Mouse (Mus musculus): ENCODE results near the gene Eef1akmt3. TPM values are rescaled to one million over a fixed set of nuclear protein-coding genes. Genes with fewer than 3 reads are reported as not detected.

Eef1akmt3 gene
- polyA plus RNA-seq, 1 experiment from 2014 or later, result 1.2 TPM

DNA sequence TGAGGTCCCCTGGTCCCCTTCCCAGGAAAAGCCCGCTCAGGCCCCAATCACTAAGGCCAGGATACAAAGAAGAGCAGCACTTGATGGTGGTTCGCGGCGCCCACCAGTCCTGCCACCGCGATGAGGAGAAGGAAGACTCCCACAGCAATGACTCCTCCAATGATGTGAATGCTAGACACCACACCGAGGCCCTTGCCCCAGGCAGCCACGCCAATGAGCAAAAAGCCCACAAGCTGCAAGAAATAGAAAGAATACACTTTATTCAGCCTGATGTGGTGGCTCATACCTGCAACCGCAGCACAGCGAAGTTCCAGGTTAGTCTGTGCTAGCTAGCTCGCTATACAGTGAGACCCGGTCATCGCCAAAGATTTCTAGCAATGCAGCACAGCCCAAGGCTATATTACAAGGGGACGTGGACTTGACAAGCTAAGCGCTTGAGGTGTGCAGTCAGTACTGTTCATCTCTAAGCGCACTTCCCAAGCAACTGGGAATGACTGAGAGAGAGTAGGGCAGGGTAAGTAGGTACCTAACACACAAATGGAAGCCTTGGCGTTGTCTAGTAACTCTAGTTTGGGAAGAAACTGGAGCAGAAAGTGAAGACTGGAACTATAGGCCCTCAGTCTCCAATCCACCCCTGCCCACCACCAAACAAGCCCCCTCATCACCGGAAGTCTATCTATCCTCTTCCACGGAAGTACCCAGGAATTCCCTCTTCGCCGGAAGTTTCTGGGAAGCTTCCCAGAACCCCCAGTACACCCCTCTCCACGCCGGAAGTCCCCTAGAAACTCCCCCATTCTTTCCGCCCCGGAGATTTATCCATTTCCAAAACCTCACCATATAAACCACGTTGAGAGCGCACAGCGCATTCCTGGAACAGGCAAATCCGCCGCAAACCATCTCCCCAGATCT is 28.2 kb upstream of the Eef1akmt3 start:
- Histone ChIP-seq H3K36me3 (ENCODE audit: control insufficient read depth, insufficient read depth, low read length) (peaks cover 13% of the 10 kb centered on the region), H3K4me1 (replicated peaks; ENCODE audit: control insufficient read depth, insufficient read depth) (0 out of 2 replicates have a peak, but pooled peaks cover 2% of the 10 kb centered on the region), H3K4me2 (replicated peaks; ENCODE audit: low read depth) (peak overlapping the region; percentile 84), H3K9me3 (ENCODE audit: control insufficient read depth, low read length) (no peaks in the 10 kb centered on the region), H3K27me3 (ENCODE audit: control insufficient read depth, insufficient read depth, low read length) (no peaks in the 10 kb centered on the region), H3K9ac (ENCODE audit: low read length) (peak overlapping the region; percentile 78), H3K27ac (replicated peaks) (peak overlapping the region; percentile 88), H3K4me3 (ENCODE audit: low read depth, low read length) (peak overlapping the region; percentile 62)
- TF ChIP-seq CTCF (IDR thresholded peaks at IDR 0.05; ENCODE audit: low read depth), result no peak
- no peak for TF ChIP-seq EP300 (optimal IDR thresholded peaks at IDR 0.05)
- WGBS, result 7% methylated on average over 30 of the region's 30 CpGs
- ATAC-seq (ENCODE audit: low FRiP score, low TSS enrichment) (peak; percentile 25), DNase-seq (ENCODE audit: low spot score) (no peak)

DNA sequence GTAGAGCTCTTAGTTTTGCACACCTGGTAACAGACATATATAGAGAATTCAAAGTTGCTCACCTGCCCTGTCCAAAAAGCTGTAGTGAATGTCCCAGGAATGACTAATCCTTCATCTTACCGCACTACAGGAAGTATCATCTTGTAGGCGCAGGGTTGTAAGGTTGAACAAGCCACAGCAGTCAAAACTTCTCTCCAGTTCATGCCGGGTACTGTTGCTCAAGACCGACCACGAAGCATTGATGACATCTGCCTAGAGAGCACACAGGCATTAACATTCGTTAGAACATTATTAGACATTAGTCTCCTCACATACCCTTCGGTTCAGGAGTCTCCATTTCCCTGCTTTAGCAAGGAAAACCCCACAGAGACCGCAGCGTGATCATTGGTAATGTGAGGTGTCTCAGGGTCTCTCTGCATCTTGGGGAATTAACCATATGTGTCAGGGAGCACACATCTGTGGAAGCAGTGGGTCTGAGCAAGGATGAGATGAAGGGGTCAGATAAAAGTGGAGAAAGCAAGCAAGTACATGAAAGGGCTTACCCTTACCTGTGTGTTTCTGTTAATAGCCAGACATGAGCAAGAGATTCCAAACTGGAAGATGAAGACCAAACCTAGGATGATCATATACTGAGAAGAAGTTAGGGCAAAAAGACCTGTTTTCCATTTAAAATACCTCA is 27.2 kb upstream of the Eef1akmt3 start:
- 63% methylated on average over 9 of the region's 9 CpGs for WGBS
- Histone ChIP-seq H3K27ac (replicated peaks) (no peak overlapping the region), H3K4me3 (ENCODE audit: low read depth, low read length) (no peak overlapping the region), H3K4me1 (replicated peaks; ENCODE audit: control insufficient read depth, insufficient read depth) (0 out of 2 replicates have a peak, but pooled peaks cover 2% of the 10 kb centered on the region), H3K9ac (ENCODE audit: low read length) (no peak overlapping the region; the same call in 1 of the 2 replicates), H3K27me3 (ENCODE audit: control insufficient read depth, insufficient read depth, low read length) (no peaks in the 10 kb centered on the region), H3K36me3 (ENCODE audit: control insufficient read depth, insufficient read depth, low read length) (peaks cover 13% of the 10 kb centered on the region), H3K9me3 (ENCODE audit: control insufficient read depth, low read length) (no peaks in the 10 kb centered on the region), H3K4me2 (replicated peaks; ENCODE audit: low read depth) (no peak overlapping the region; the same call in 1 of the 2 replicates)
- DNase-seq (ENCODE audit: low spot score) (no peak), ATAC-seq (ENCODE audit: low FRiP score, low TSS enrichment) (no peak)
- TF ChIP-seq EP300 (optimal IDR thresholded peaks at IDR 0.05), result no peak
- no peak for TF ChIP-seq CTCF (IDR thresholded peaks at IDR 0.05; ENCODE audit: low read depth)

DNA sequence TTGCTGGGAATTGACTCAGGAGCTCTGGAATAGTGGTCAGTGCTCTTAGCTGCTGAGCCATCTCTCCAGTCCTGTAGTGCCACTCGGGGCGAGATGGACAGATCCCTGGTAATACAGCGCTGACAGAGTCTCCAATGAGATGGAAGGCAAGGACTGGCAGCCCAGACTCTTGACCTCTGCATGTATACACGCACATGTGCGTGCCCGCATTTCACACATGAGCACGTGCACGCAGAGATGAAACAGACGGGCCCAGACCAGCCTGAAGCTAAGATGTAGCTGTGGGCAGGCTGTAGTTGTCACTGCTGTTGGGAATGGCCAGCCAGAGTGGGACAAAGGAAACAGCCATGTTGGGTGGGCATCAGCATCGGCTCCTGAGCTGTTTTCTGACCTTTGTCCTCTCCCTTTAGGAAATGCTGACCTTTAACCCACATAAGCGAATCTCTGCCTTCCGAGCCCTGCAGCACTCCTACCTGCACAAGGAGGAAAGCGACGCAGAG is 25.3 kb upstream of the Eef1akmt3 start:
- TF ChIP-seq EP300 (optimal IDR thresholded peaks at IDR 0.05) (no peak), CTCF (IDR thresholded peaks at IDR 0.05; ENCODE audit: low read depth) (no peak)
- Histone ChIP-seq H3K27me3 (ENCODE audit: control insufficient read depth, insufficient read depth, low read length) (no peaks in the 10 kb centered on the region), H3K4me1 (replicated peaks; ENCODE audit: control insufficient read depth, insufficient read depth) (0 out of 2 replicates have a peak, but pooled peaks cover 4% of the 10 kb centered on the region), H3K9me3 (ENCODE audit: control insufficient read depth, low read length) (no peaks in the 10 kb centered on the region), H3K4me3 (ENCODE audit: low read depth, low read length) (no peak overlapping the region), H3K27ac (replicated peaks) (no peak overlapping the region), H3K9ac (ENCODE audit: low read length) (no peak overlapping the region), H3K4me2 (replicated peaks; ENCODE audit: low read depth) (no peak overlapping the region), H3K36me3 (ENCODE audit: control insufficient read depth, insufficient read depth, low read length) (peaks cover 13% of the 10 kb centered on the region)
- DNase-seq (ENCODE audit: low spot score) (no peak), ATAC-seq (ENCODE audit: low FRiP score, low TSS enrichment) (no peak)
- 86% methylated on average over 14 of the region's 14 CpGs for WGBS

DNA sequence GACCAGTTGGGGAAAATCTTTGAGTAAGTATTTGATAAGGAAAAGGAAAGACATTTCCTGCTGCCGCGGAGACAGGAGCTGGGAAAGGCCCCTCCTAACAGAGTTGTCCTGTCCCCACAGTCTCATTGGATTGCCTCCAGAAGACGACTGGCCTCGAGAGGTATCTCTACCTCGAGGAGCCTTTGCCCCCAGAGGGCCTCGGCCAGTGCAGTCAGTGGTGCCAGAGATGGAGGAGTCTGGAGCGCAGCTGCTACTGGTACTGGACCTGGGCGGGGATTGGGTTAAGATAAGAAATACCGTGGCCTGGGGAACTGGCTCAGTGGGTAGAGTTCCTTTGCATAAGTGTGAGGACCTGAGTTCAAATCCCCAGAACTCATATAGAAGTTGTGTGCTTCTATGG is 24.7 kb upstream of the Eef1akmt3 start:
- Histone ChIP-seq H3K9me3 (ENCODE audit: control insufficient read depth, low read length) (no peaks in the 10 kb centered on the region), H3K9ac (ENCODE audit: low read length) (no peak overlapping the region), H3K27ac (replicated peaks) (no peak overlapping the region), H3K4me1 (replicated peaks; ENCODE audit: control insufficient read depth, insufficient read depth) (0 out of 2 replicates have a peak, but pooled peaks cover 4% of the 10 kb centered on the region), H3K4me3 (ENCODE audit: low read depth, low read length) (no peak overlapping the region), H3K36me3 (ENCODE audit: control insufficient read depth, insufficient read depth, low read length) (peaks cover 13% of the 10 kb centered on the region), H3K27me3 (ENCODE audit: control insufficient read depth, insufficient read depth, low read length) (no peaks in the 10 kb centered on the region), H3K4me2 (replicated peaks; ENCODE audit: low read depth) (no peak overlapping the region)
- 71% methylated on average over 9 of the region's 9 CpGs for WGBS
- no peak for DNase-seq (ENCODE audit: low spot score)
- no peak for ATAC-seq (ENCODE audit: low FRiP score, low TSS enrichment)
- TF ChIP-seq EP300 (optimal IDR thresholded peaks at IDR 0.05) (no peak), CTCF (IDR thresholded peaks at IDR 0.05; ENCODE audit: low read depth) (no peak)

DNA sequence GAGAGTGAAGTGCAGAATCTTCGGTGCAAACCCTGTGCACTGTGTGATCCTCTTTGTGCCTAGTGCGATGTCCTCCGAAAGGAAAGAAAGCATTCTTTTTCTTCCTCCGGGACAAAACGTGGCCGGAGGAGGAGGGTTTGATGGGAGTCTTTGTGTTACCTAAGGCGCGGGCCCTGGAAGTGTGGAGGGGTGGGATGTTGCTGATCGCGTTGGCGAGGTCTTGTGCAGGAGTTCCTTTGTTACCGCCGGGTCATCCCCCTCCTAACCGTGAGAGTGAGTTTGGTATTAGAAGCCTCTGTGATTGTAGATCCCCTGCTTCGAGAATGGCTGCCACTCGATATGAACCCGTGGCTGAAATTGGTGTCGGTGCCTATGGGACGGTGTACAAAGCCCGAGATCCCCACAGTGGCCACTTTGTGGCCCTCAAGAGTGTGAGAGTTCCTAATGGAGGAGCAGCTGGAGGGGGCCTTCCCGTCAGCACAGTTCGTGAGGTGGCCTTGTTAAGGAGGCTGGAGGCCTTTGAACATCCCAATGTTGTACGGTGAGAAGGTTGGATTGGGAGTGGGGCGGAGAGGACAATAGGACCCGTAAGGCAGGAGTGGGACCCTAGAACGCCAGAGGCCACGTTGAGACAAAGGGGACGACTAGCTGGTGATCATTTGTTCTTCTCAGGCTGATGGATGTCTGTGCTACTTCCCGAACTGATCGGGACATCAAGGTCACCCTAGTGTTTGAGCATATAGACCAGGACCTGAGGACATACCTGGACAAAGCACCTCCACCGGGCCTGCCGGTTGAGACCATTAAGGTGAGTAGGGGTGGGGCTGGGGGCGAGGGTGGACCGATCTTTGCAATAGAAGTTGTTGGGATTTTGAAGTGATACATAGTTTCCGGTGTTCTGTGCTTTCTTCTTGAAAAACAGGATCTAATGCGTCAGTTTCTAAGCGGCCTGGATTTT is 22.9 kb upstream of the Eef1akmt3 start:
- peaks cover 13% of the 10 kb centered on the region for H3K36me3 ChIP-seq (ENCODE audit: control insufficient read depth, insufficient read depth, low read length)
- H3K9ac ChIP-seq (ENCODE audit: low read length), result peak overlapping the region; percentile 78
- WGBS, result 5% methylated on average over 37 of the region's 37 CpGs
- DNase-seq (ENCODE audit: low spot score) (no peak), ATAC-seq (ENCODE audit: low FRiP score, low TSS enrichment) (0 out of 2 replicates have a peak, but pooled peaks have one; percentile 1)
- peak overlapping the region; percentile 85 for H3K4me2 ChIP-seq (replicated peaks; ENCODE audit: low read depth)
- peak overlapping the region; percentile 66 for H3K4me3 ChIP-seq (ENCODE audit: low read depth, low read length)
- 0 out of 2 replicates have a peak, but pooled peaks cover 4% of the 10 kb centered on the region for H3K4me1 ChIP-seq (replicated peaks; ENCODE audit: control insufficient read depth, insufficient read depth)
- H3K9me3 ChIP-seq (ENCODE audit: control insufficient read depth, low read length), result no peaks in the 10 kb centered on the region
- no peak for TF ChIP-seq EP300 (optimal IDR thresholded peaks at IDR 0.05)
- no peak for TF ChIP-seq CTCF (IDR thresholded peaks at IDR 0.05; ENCODE audit: low read depth)
- H3K27ac ChIP-seq (replicated peaks), result peak overlapping the region; percentile 88
- no peaks in the 10 kb centered on the region for H3K27me3 ChIP-seq (ENCODE audit: control insufficient read depth, insufficient read depth, low read length)

All from stomach, postnatal 0 days (tissue).